In the genomic region with DNA sequence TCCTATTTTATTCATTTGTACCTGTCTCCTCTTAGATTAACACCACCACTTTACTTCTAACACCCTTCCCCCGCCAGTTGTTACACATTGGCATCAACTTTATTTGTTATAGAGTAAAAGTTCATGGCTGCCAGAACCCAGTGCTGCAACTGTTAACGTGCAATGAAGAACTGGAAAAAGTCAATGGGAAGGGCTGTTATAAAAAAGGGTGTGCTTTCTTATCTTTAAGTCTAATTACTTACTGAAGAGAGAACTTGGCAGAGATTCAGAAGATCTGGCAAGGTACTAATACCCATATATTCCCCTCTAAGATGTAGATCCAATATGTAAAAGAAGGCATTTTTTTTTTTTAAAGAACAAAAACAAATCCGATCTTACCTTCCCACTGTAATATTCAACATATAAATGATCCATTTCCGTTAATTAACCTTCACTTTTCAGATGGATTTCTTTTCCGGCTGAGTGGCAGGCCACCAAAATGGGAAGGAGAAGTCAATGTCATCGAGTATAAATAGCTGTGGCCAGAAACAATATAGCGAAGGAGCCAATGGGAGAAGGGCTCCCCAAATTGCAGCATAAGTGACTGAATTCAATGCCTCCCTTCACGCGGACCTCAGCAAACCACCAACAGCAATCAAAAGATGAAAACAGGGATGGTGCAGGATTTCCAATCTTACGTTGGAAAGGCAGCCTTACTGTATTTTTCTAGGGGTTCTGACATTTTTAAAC, we compare ENCODE assay signal across 8 mouse cellular contexts. TPM values are rescaled to one million over a fixed set of nuclear protein-coding genes. Genes with fewer than 3 reads are reported as not detected.
DNase-seq lines count a peak whose midpoint lies in the region; ATAC-seq and TF ChIP-seq lines count a peak whose summit lies in the region.
"Had no signal": no experiment of that assay in that cellular context is flagged by ENCODE, and none has a peak within 500 bp of the region (broad histone marks: within the 10 kb centered on the region; RNA-seq: fewer than 3 reads in every experiment).

No protein-coding gene starts in this region.

- H3K4me3 ChIP-seq in lung, postnatal 0 days (ENCODE audit: low read depth, low read length), result no peak overlapping the region
- H3K4me3 ChIP-seq in heart, embryonic 16.5 days (ENCODE audit: low read length), result peak overlapping the region; percentile 84
- no peak overlapping the region for H3K4me3 ChIP-seq in liver, embryonic 16.5 days (ENCODE audit: low read depth, low read length)

- no peak overlapping the region for H3K9ac ChIP-seq in lung, postnatal 0 days (replicated peaks; ENCODE audit: low read depth)
- peak overlapping the region; percentile 90; the same call in 1 of the 2 replicates for H3K9ac ChIP-seq in heart, embryonic 16.5 days (ENCODE audit: low read length)
- H3K9ac ChIP-seq in liver, embryonic 16.5 days (ENCODE audit: low read depth, low read length), result no peak overlapping the region

- no peak for TF ChIP-seq EP300 in lung, postnatal 0 days (IDR thresholded peaks at IDR 0.05)

- no peaks in the 10 kb centered on the region for H3K27me3 ChIP-seq in lung, postnatal 0 days (replicated peaks; ENCODE audit: insufficient read depth, low read length)
- H3K27me3 ChIP-seq in heart, embryonic 16.5 days (ENCODE audit: control insufficient read depth, insufficient read depth, low read length), result no peaks in the 10 kb centered on the region
- no peaks in the 10 kb centered on the region for H3K27me3 ChIP-seq in liver, embryonic 16.5 days (ENCODE audit: control insufficient read depth, insufficient read depth, low read depth, low read length)

- TF ChIP-seq CTCF in lung, postnatal 0 days (IDR thresholded peaks at IDR 0.05), result no peak

- ATAC-seq in lung, postnatal 0 days, result no peak
- ATAC-seq in heart, embryonic 16.5 days (replicated peaks; ENCODE audit: extremely low read depth, insufficient read depth, low FRiP score), result no peak
- ATAC-seq in liver, embryonic 16.5 days (ENCODE audit: low read depth), result no peak

- H3K9me3 ChIP-seq in lung, postnatal 0 days (ENCODE audit: low read length), result no peaks in the 10 kb centered on the region
- H3K9me3 ChIP-seq in heart, embryonic 16.5 days (replicated peaks; ENCODE audit: control insufficient read depth, low read length), result no peaks in the 10 kb centered on the region
- H3K9me3 ChIP-seq in liver, embryonic 16.5 days (replicated peaks; ENCODE audit: control insufficient read depth, low read length), result no peaks in the 10 kb centered on the region

- WGBS in lung, postnatal 0 days, result 62% methylated on average over 10 of the region's 10 CpGs
- WGBS in heart, embryonic 16.5 days, result 54% methylated on average over 10 of the region's 10 CpGs
- 45% methylated on average over 10 of the region's 10 CpGs for WGBS in liver, embryonic 16.5 days (ENCODE audit: insufficient replicate concordance)

- DNase-seq in lung, postnatal 0 days (ENCODE audit: low spot score), result peak; percentile 13
- no peak for DNase-seq in lung, postnatal 36 days
- DNase-seq in ovary, postnatal 14 days (ENCODE audit: low spot score), result no peak
- no peak for DNase-seq in c-Kit-positive CD71-positive TER-119-positive erythroid progenitor cells, embryonic 14.5 days (ENCODE audit: low spot score)
- no peak for DNase-seq in lung, postnatal 25 days (ENCODE audit: low spot score)
- DNase-seq: right cerebral cortex, postnatal 14 days had no signal

- peaks cover 5% of the 10 kb centered on the region; the same call in 1 of the 2 replicates for H3K4me1 ChIP-seq in lung, postnatal 0 days (ENCODE audit: insufficient read depth, low read depth, low read length)
- H3K4me1 ChIP-seq in heart, embryonic 16.5 days (ENCODE audit: control insufficient read depth, insufficient read depth, low read length), result peaks cover 23% of the 10 kb centered on the region
- peaks cover 24% of the 10 kb centered on the region for H3K4me1 ChIP-seq in liver, embryonic 16.5 days (ENCODE audit: control insufficient read depth, low read depth, low read length)

- H3K4me2 ChIP-seq in lung, postnatal 0 days (replicated peaks; ENCODE audit: low read depth, low read length), result no peak overlapping the region
- H3K4me2 ChIP-seq in heart, embryonic 16.5 days (ENCODE audit: low read depth, low read length), result peak overlapping the region; percentile 74
- peak overlapping the region; percentile 93; the same call in 1 of the 2 replicates for H3K4me2 ChIP-seq in liver, embryonic 16.5 days (ENCODE audit: low read depth, low read length)

- no peaks in the 10 kb centered on the region for H3K36me3 ChIP-seq in lung, postnatal 0 days (ENCODE audit: insufficient read depth, low read length)
- no peaks in the 10 kb centered on the region for H3K36me3 ChIP-seq in heart, embryonic 16.5 days (ENCODE audit: control insufficient read depth, insufficient read depth)
- H3K36me3 ChIP-seq in liver, embryonic 16.5 days (ENCODE audit: control insufficient read depth, insufficient read depth), result no peaks in the 10 kb centered on the region

- no peak overlapping the region for H3K27ac ChIP-seq in lung, postnatal 0 days (ENCODE audit: low read length)
- H3K27ac ChIP-seq in heart, embryonic 16.5 days (ENCODE audit: low read length), result peak overlapping the region; percentile 6; the same call in 1 of the 2 replicates
- no peak overlapping the region for H3K27ac ChIP-seq in liver, embryonic 16.5 days (ENCODE audit: low read length)

RNA-seq across cellular contexts. Expression of a gene that starts 1.8 kb away (rescaled TPM):
- polyA plus RNA-seq in lung, postnatal 0 days (2015; fragmentation: Nextera tagmentation; extraction: Ambion mirVana), result 13.1 and 13.7 TPM in 2 replicates
- 16.9 and 17.5 TPM in 2 replicates for polyA plus RNA-seq in heart, embryonic 16.5 days (2015; fragmentation: Nextera tagmentation; extraction: Ambion mirVana)
- polyA plus RNA-seq in liver, embryonic 16.5 days (2015; fragmentation: Nextera tagmentation; extraction: Ambion mirVana), result 7.1 and 7.6 TPM in 2 replicates

RNA-seq across cellular contexts. Expression of a gene that starts 33.3 kb away (rescaled TPM):
- polyA plus RNA-seq in lung, postnatal 0 days (2015; fragmentation: Nextera tagmentation; extraction: Ambion mirVana), result 74.3 and 77.3 TPM in 2 replicates
- 84.0 and 90.2 TPM in 2 replicates for polyA plus RNA-seq in heart, embryonic 16.5 days (2015; fragmentation: Nextera tagmentation; extraction: Ambion mirVana)
- polyA plus RNA-seq in liver, embryonic 16.5 days (2015; fragmentation: Nextera tagmentation; extraction: Ambion mirVana), result 68.2 and 74.9 TPM in 2 replicates
